Mouse (Mus musculus) adrenal gland, postnatal 14 days (tissue): ENCODE results near the gene Foxp1. TPM values are rescaled to one million over a fixed set of nuclear protein-coding genes. Genes with fewer than 3 reads are reported as not detected.

ENCODE experiments used
- DNase-seq: peaks from one replicate; pipeline ENCODE4 v3.0.0; 2021; ENCODE audit warnings: mixed read lengths
- total RNA-seq: library from RNA; stranded (reverse); gene quantifications from 2 replicates; pipeline ENCODE4 v1.2.3, GENCODE M21; 2021

The Foxp1 gene
- total RNA-seq, 1 experiment from 2014 or later: 46.4 TPM

DNA sequence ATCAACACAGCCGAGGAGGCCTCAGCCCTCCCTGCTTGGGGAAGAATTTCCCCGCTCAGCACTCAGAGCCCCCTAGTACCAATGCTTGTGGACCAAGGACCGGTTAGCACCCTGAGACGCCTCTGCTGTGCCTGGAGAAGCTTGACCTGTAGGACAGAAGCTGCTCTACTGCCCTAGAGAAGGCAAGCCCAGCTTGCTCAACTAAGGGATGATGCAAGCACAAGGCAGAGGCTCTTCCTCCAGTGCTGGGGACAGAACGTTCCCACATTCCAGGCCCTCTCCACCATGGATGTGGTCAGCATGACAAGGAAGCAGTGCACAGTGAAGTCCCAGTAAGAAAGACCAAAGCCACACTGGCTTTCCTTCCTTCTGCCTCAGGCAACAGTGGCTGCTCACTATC is 347.1 kb downstream of the Foxp1 start:
- peak; percentile 59 for DNase-seq

GRCm38 (mm10) chr6:99173902-99174210 is 348.7 kb downstream of the Foxp1 start:
- no peak for DNase-seq

- no peak for DNase-seq
Observed at GRCm38 (mm10) chr6:99173066-99173901, 349.2 kb downstream of the Foxp1 start.

- no peak for DNase-seq
Observed at GRCm38 (mm10) chr6:99172589-99172986, 349.9 kb downstream of the Foxp1 start.

GRCm38 (mm10) chr6:99171901-99172588 is 350.5 kb downstream of the Foxp1 start:
- DNase-seq: no peak

DNA sequence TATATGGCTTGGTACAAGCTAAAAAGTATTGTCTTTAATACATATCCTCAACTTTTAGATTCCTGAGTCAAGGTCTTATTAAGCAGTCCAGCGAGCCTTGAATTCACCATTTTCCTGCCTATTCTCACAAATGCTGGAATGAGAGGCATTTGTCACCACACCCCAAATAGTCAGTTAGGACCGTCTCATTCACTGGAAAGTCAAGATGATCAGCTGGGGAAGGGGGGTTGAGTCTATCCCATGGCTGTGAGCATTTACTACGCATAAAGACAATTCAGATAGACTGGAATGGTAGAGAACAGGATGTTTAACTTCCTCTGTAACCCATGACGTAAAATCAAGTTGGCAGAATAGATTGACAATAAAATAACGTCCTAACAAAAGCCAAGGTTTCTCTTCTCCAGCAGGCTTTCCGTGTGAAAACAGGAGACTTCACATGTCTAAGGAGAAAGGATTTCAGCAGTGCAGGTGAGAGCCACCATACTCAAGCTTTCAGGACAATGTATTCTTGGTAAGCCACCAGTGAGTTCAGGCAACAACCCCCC is 351.2 kb downstream of the Foxp1 start:
- no peak for DNase-seq

- DNase-seq: no peak
Observed at GRCm38 (mm10) chr6:99168727-99169126, 353.8 kb downstream of the Foxp1 start.

GRCm38 (mm10) chr6:99167001-99167400 is 355.5 kb downstream of the Foxp1 start:
- DNase-seq: no peak

DNA sequence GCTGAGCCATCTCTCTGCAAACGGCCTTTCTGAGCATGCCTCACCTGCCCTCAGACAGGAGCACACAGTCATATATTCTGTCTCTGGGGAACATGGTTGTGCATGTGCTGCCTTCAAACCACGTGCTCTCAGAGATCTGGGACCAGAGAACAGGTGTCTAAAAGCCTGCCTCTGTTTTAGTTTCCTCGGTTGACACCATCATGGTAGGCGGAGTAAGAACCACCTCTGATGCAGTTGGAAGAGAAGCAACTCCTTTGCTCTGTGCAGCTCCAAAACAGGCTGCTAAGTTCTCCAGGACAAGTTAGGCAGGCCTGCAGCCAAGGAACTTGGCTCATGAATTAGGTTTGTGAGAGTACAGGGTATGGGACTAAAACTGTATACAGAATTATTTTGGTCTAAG is 356.4 kb downstream of the Foxp1 start:
- peak; percentile 18 for DNase-seq

DNA sequence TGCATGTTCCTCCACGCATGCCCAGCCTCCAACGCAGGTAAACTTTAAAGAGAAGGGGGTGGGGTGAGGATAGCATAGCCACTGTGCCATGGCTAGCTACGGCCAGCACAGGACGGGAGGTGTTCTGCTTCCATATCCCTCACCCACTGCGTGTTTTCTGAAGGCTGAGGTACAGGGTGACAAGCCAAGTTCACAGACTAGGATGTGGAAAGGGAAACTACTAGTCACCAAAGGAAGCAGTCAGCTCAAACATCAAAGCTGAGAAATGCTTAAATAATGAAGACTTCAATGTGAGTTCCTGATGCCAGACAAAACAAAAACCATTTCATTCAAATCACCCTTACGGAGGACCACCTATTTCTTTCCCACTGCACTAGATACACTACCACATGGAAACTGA is 357.8 kb downstream of the Foxp1 start:
- no peak for DNase-seq

DNA sequence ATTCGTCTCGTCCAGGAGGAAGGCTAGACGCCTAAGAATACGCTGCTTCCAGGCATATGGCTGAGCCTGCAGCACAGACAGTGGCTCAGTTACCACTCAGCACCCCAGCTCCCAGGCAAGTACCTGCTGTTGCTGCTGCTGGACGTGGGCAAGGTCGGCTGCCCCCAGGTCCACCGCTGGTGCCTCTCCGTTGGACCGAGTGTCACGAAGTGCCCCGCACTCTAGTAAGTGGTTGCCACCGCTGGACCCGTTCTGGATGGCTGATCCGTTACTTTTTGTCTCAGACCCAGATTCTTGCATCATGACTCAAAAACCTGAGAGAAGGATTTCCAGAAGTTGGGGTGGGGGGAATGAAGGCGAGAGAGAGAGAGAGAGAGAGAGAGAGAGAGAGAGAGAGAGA is 359.8 kb downstream of the Foxp1 start:
- DNase-seq: no peak

- no peak for DNase-seq
Observed at GRCm38 (mm10) chr6:99160348-99160693, 362.2 kb downstream of the Foxp1 start.

DNA sequence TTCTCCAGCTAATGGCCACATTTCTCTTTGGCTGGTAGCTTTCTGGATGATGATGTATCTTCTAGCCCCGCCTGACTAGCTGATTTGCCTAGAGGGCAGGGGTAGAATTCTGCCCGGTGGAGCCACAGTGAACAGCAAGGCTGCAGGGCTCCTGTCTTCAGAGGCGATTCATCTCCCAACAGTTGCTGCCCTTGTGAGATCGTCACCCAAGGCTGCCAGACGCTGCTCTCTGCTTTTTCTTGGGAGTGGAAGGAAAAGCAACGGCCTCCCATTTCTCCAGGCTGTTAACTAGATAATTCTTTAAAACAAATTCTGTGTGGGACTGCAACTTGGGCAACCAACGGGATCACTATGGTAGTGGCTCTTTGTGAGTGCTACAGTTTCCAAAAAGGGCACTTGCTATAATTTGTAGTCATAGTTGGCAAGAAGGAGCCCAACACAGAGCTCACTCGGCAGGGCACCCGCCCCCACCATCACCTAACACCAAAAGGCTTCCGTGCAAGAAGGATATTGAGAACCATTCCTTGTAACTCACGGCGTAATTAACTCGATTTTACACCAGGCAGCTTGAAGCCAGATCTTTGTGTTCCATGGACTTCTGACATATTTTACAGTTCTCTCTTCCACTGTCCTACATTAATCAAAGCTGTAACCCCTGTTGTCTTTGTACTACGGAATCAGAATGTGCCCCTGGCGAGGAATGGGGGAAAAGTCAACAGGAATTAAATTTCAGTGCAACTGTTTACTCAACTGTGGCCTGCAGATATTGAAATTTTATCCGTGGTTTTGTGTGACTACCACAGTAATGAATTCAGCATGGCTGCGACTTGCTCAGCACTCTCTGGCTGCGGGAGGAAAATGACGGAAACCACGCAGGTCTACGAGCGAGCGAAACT is 362.8 kb downstream of the Foxp1 start:
- peak; percentile 34 for DNase-seq

- no peak for DNase-seq
Observed at GRCm38 (mm10) chr6:99153682-99154081, 368.8 kb downstream of the Foxp1 start.

DNA sequence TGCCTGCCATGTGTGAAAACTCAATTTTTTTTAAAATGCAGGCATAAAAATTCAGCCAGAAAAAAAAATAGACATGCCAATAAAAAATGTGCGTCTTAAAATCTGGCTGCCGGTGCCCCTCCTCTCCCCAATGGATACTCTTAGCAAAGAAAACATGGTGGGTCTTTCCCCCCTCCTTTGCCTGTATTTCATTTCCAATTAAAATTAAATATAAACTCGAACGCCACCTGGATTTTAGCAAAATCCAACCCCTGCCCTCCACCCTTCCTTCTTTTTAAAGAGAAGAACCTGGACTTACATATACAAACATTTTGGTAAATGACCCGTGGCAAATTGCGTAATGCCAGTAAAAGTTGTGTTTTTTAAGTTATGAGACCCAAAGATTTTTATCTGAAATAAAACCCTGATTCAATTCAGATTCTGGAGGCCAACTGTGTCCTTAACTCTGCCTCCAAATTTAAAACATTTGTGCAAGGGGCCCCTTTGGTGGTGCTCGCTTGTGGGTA is 376.1 kb downstream of the Foxp1 start:
- DNase-seq: no peak

DNA sequence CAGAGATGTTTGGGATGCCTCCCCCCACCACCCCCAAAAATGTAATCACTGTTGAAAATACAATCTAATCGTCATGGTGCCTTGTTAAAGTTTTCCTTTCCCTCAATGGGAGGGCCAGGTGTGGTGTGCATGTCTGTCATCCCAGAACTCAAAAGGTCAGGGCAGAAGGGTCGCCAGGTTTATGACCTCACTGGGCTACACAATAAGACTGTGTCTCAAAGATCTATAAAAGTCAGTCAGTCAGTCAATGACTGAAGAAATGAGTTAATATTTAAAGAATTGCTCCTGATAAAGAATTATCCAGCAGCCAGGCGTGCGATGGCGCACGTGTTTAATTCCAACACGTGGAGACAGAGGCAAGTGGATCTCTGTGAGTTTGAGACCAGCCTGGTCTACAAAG is 377.5 kb downstream of the Foxp1 start:
- no peak for DNase-seq

- DNase-seq: no peak
Observed at GRCm38 (mm10) chr6:99143756-99144036, 378.8 kb downstream of the Foxp1 start.

DNA sequence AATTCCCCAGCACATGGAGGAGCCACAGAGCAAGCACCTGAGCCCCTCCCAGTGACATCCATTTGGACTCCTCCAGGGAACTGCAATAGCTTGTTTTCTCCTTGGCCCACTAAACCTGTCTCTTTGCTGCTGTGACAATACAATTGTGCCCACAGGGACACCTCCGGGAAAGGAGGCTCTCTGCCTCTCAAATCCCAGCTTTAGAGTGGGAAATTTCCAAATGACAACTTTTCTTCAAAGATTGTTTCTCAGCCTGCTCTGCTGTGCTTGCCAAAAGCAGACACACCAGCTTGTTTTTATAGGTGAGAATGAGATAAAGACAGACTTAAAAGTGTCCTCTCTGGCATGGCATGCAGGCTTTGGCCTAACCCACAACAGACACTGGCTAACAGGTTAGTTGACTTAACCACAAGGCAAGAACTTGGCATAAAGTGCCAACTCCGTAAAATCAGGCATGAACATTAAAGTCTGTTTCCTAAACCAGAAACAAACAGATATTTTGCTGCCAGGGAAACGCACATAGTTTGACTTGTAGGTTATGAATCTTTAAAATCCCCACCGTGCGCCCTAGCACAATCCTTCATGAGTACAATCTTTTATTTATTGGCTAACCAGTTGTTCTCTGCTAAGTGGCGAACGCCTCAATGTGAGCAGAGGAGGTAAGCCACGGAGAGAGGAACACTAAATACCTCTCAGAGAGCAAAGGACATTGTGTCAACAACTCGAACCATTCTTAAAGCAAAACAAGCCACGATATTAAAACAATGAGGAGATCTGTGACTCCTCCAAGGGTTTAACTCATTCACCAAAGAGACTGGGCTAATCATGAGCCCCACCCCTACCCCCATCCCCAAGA is 379.4 kb downstream of the Foxp1 start:
- DNase-seq: no peak

- no peak for DNase-seq
Observed at GRCm38 (mm10) chr6:99138041-99138440, 384.5 kb downstream of the Foxp1 start.

DNA sequence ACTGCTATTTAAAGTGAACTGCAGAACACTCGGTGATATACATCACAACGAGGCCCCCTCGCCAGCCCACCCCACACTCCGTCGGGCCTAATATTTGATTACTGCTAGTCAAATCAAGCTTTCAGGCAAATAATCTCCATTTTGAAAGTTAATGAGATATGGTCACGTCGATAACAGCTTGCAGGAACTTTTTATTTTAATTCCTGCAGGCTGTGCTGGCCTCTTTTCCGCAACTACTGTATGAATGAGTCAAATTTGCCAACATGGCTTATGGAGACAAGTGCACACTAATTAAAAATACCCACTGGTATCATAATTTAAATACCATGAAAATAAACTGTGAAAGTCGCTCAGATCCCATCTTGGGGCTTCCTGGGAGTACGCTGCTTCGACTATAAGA is 385.4 kb downstream of the Foxp1 start:
- no peak for DNase-seq

DNA sequence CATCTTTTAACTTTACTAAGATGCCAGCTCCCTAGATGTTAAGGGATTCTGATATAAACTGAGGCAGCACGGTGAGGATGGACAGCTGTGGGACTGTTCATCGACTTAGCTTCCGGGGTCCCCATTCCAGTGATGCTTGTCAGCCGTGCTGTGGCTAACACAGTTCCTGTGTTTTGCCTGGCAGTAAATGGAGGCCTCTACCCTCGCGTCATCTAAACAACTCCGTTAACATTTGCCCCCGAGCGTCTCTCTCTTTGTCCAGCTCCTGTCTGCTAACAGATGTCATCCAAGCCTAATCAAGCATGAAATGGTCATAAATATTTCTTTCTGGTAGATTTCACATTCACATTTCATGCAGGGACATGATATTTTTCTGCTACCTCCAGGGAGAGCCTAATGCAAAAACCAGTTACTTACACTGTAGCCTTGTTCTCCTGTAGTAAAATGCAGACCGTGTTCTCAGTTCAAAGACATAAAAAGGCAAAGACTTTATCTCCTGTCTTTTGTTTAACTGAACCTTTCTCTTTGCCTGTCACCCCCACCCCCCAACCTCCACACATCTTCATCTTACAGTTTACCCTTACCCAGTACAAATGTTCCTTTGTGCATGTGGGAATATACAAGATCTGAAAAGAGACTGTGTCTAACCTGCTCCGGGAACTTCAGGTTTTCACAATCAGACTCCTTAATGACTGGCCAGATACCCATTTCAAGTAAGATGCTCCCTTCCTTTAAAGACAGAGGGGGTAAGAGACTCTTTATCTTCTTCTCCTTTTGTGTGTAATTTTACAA is 386.4 kb downstream of the Foxp1 start:
- DNase-seq: no peak
